Mouse (Mus musculus) forebrain, embryonic 14.5 days (tissue): ENCODE results near the gene Ccdc3. TPM values are rescaled to one million over a fixed set of nuclear protein-coding genes. Genes with fewer than 3 reads are reported as not detected.
A peak's percentile ranks its signal among the peaks of the same experiment; 100 is the strongest.
"Not testable (repeated sequence)": the region's sequence is repeated elsewhere in the genome, so short reads cannot be mapped to it uniquely, and the experiment has no call there.

Experiments used
- ATAC-seq: fragments of 200-750 bp; cut with Nextera tagmentation; 2 replicates; pipeline ENCODE4 v1.8.0; 2017; ENCODE audit warnings: mild to moderate bottlenecking, moderate library complexity
- DNase-seq: peaks from one replicate; pipeline ENCODE4 v3.0.0-alpha.2; 2015; ENCODE audit warnings: low spot score
- H3K27ac ChIP-seq: fragments of 300-500 bp; sonication (generic); 2 replicates; pipeline ENCODE4 v1.5.1; 2014; ENCODE audit warnings: low read depth, mild to moderate bottlenecking, control low read depth, low read length, moderate library complexity
- H3K27me3 ChIP-seq: fragments of 300-500 bp; sonication (generic); replicated peaks from 2 replicates; pipeline ENCODE4 v1.6.1; 2014; ENCODE audit warnings: low read length, control low read depth, mixed read lengths; ENCODE audit not compliant: control insufficient read depth, insufficient read depth
- H3K36me3 ChIP-seq: fragments of 300-500 bp; sonication (generic); 2 replicates; pipeline ENCODE4 v1.6.1; 2014; ENCODE audit warnings: low read length, control low read depth; ENCODE audit not compliant: control insufficient read depth, insufficient read depth
- H3K4me1 ChIP-seq: fragments of 300-500 bp; sonication (generic); 2 replicates; pipeline ENCODE4 v1.6.1; 2014; ENCODE audit warnings: antibody characterized with exemption, low read length, control low read depth; ENCODE audit not compliant: control insufficient read depth, insufficient read depth
- H3K4me2 ChIP-seq: fragments of 300-500 bp; sonication (generic); 2 replicates; pipeline ENCODE4 v1.6.1; 2014; ENCODE audit warnings: mild to moderate bottlenecking, control low read depth, low read length
- H3K4me3 ChIP-seq: fragments of 300-500 bp; sonication (generic); 2 replicates; pipeline ENCODE4 v1.5.1; 2014; ENCODE audit warnings: low read depth, low read length, control low read depth
- H3K9ac ChIP-seq: fragments of 300-500 bp; sonication (generic); 2 replicates; pipeline ENCODE4 v1.6.1; 2014; ENCODE audit warnings: mild to moderate bottlenecking, low read length, control low read depth, moderate library complexity
- H3K9me3 ChIP-seq: fragments of 300-500 bp; sonication (generic); replicated peaks from 2 replicates; pipeline ENCODE4 v1.6.1; 2016; ENCODE audit warnings: low read length, control low read depth, mixed read lengths; ENCODE audit not compliant: control insufficient read depth
- WGBS: fragments of 180-500 bp; shearing (Covaris S2); extraction: QIAGEN DNeasy Blood & Tissue Kit; methylation state at CpG from one replicate; pipeline ENCODE4 v1.1.7; 2014; 5-methylcytosine and 5-hydroxymethylcytosine counted together
- polyA plus RNA-seq: library from polyadenylated mRNA; unstranded; fragments of >200 nt; fragmentation: Nextera tagmentation; extraction: Ambion mirVana; gene quantifications from 2 replicates; pipeline ENCODE4 v1.2.1, GENCODE M21; 2014

The Ccdc3 gene
- polyA plus RNA-seq, result 2.2 and 3.8 TPM in 2 replicates

- peaks cover 26% of the 10 kb centered on the region for H3K27me3 ChIP-seq
- peak; percentile 82 for ATAC-seq
- H3K27ac ChIP-seq, result no peak within 1 kb of the TSS
- no peaks in the 10 kb centered on the region for H3K4me1 ChIP-seq
- peak within 1 kb of the TSS; percentile 59 for H3K9ac ChIP-seq
- peak; percentile 64 for DNase-seq
- H3K36me3 ChIP-seq, result no peaks in the 10 kb centered on the region
- WGBS, result under 1% methylated on average over 78 of the region's 78 CpGs
- no peaks in the 10 kb centered on the region for H3K9me3 ChIP-seq
- H3K4me2 ChIP-seq, result peak within 1 kb of the TSS; percentile 69
- H3K4me3 ChIP-seq, result peak within 1 kb of the TSS; percentile 43
Measured at GRCm38 (mm10) chr2:5137500-5138286, at the start of gene Ccdc3. Ccdc3 (plus strand) TSS chr2:5137776.

- not testable (repeated sequence) for H3K4me3 ChIP-seq, H3K27me3 ChIP-seq, H3K36me3 ChIP-seq, H3K27ac ChIP-seq, H3K4me1 ChIP-seq, H3K4me2 ChIP-seq, H3K9me3 ChIP-seq, H3K9ac ChIP-seq
- ATAC-seq (peak; percentile 62; the same call in 1 of the 2 replicates), DNase-seq (peak; percentile 78)
- WGBS, result 40% methylated on average over 2 of the region's 4 CpGs
Measured at GRCm38 (mm10) chr2:5090385-5090784, 47.2 kb upstream of the Ccdc3 start.

- H3K36me3 ChIP-seq, result no peaks in the 10 kb centered on the region
- H3K4me2 ChIP-seq, result no peak overlapping the region
- H3K27ac ChIP-seq, result no peak overlapping the region
- H3K4me3 ChIP-seq, result no peak overlapping the region
- H3K27me3 ChIP-seq, result no peaks in the 10 kb centered on the region
- ATAC-seq (no peak), DNase-seq (no peak)
- 72% methylated on average over 5 of the region's 5 CpGs for WGBS
- no peak overlapping the region for H3K9ac ChIP-seq
- H3K9me3 ChIP-seq, result no peaks in the 10 kb centered on the region
- H3K4me1 ChIP-seq, result peaks cover 4% of the 10 kb centered on the region; the same call in 1 of the 2 replicates
Measured at GRCm38 (mm10) chr2:5094876-5095275, 42.7 kb upstream of the Ccdc3 start.

- 25% methylated on average over 1 of the region's 1 CpGs for WGBS
- no peak overlapping the region for H3K4me2 ChIP-seq
- ATAC-seq, result no peak
- peaks cover 4% of the 10 kb centered on the region; the same call in 1 of the 2 replicates for H3K4me1 ChIP-seq
- no peak for DNase-seq
- H3K36me3 ChIP-seq, result no peaks in the 10 kb centered on the region
- no peak overlapping the region for H3K4me3 ChIP-seq
- no peak overlapping the region for H3K9ac ChIP-seq
- no peak overlapping the region for H3K27ac ChIP-seq
- no peaks in the 10 kb centered on the region for H3K27me3 ChIP-seq
- H3K9me3 ChIP-seq, result no peaks in the 10 kb centered on the region
Measured at GRCm38 (mm10) chr2:5095316-5095715, 42.3 kb upstream of the Ccdc3 start.

- peak; percentile 77 for DNase-seq
- WGBS, result 32% methylated on average over 20 of the region's 20 CpGs
- peak; percentile 80 for ATAC-seq
Measured at GRCm38 (mm10) chr2:5097786-5098445, 39.7 kb upstream of the Ccdc3 start.

GRCm38 (mm10) chr2:5099176-5099575, 38.4 kb upstream of the Ccdc3 start:
- Histone ChIP-seq H3K27me3 (no peaks in the 10 kb centered on the region), H3K27ac (no peak overlapping the region), H3K36me3 (no peaks in the 10 kb centered on the region), H3K4me2 (no peak overlapping the region), H3K9me3 (no peaks in the 10 kb centered on the region), H3K9ac (no peak overlapping the region), H3K4me1 (peaks cover 4% of the 10 kb centered on the region; the same call in 1 of the 2 replicates), H3K4me3 (no peak overlapping the region)
- ATAC-seq, result no peak
- WGBS, result 75% methylated on average over 6 of the region's 6 CpGs
- no peak for DNase-seq

More at GRCm38 (mm10) chr2:5097786-5098445, 39.7 kb upstream of the Ccdc3 start:
- Histone ChIP-seq H3K4me2 (peak overlapping the region; percentile 46), H3K4me3 (peak overlapping the region; percentile 12; the same call in 1 of the 2 replicates), H3K36me3 (no peaks in the 10 kb centered on the region), H3K4me1 (peaks cover 4% of the 10 kb centered on the region; the same call in 1 of the 2 replicates), H3K27me3 (no peaks in the 10 kb centered on the region), H3K9ac (peak overlapping the region; percentile 17; the same call in 1 of the 2 replicates), H3K27ac (peak overlapping the region; percentile 39; the same call in 1 of the 2 replicates), H3K9me3 (no peaks in the 10 kb centered on the region)

- 87% methylated on average over 10 of the region's 10 CpGs for WGBS
- Histone ChIP-seq H3K27ac (no peak overlapping the region), H3K4me1 (peaks cover 4% of the 10 kb centered on the region; the same call in 1 of the 2 replicates), H3K27me3 (no peaks in the 10 kb centered on the region), H3K36me3 (no peaks in the 10 kb centered on the region), H3K4me2 (no peak overlapping the region), H3K9me3 (0 out of 2 replicates have a peak, but pooled peaks cover 3% of the 10 kb centered on the region), H3K9ac (no peak overlapping the region), H3K4me3 (no peak overlapping the region)
- DNase-seq (no peak), ATAC-seq (no peak)
Measured at GRCm38 (mm10) chr2:5101743-5102245, 35.8 kb upstream of the Ccdc3 start.

- ATAC-seq, result no peak
- DNase-seq, result no peak
- Histone ChIP-seq H3K4me3 (no peak overlapping the region), H3K27ac (no peak overlapping the region), H3K9ac (no peak overlapping the region), H3K4me2 (no peak overlapping the region), H3K4me1 (peaks cover 4% of the 10 kb centered on the region; the same call in 1 of the 2 replicates), H3K36me3 (no peaks in the 10 kb centered on the region), H3K27me3 (no peaks in the 10 kb centered on the region), H3K9me3 (peaks cover 3% of the 10 kb centered on the region; the same call in 1 of the 2 replicates)
- 68% methylated on average over 1 of the region's 1 CpGs for WGBS
Measured at GRCm38 (mm10) chr2:5102891-5103290, 34.7 kb upstream of the Ccdc3 start.
